Mouse (Mus musculus) limb, embryonic 15.5 days (tissue): ENCODE results near the gene Olfr180. TPM values are rescaled to one million over a fixed set of nuclear protein-coding genes. Genes with fewer than 3 reads are reported as not detected.

Source experiments
- ATAC-seq: fragments of 200-750 bp; cut with Nextera tagmentation; 2 replicates; pipeline ENCODE4 v1.8.0; 2017; ENCODE audit warnings: low read depth, moderate TSS enrichment; ENCODE audit not compliant: insufficient number of reproducible peaks, low FRiP score, low TSS enrichment
- H3K27ac ChIP-seq: fragments of 300-500 bp; sonication (generic); 2 replicates; pipeline ENCODE4 v1.5.1; 2015; ENCODE audit warnings: moderate library complexity, mild to moderate bottlenecking, inconsistent platforms
- H3K27me3 ChIP-seq: fragments of 300-500 bp; sonication (generic); 2 replicates; pipeline ENCODE4 v1.6.1; 2015; ENCODE audit warnings: inconsistent platforms
- H3K36me3 ChIP-seq: fragments of 300-500 bp; sonication (generic); 2 replicates; pipeline ENCODE4 v1.6.1; 2015; ENCODE audit warnings: inconsistent platforms
- H3K4me1 ChIP-seq: fragments of 300-500 bp; sonication (generic); 2 replicates; pipeline ENCODE4 v1.6.1; 2015; ENCODE audit warnings: inconsistent platforms
- H3K4me2 ChIP-seq: fragments of 300-500 bp; sonication (generic); 2 replicates; pipeline ENCODE4 v1.6.1; 2015; ENCODE audit warnings: mild to moderate bottlenecking, inconsistent platforms
- H3K4me3 ChIP-seq: fragments of 300-500 bp; sonication (generic); 2 replicates; pipeline ENCODE4 v1.5.1; 2015; ENCODE audit warnings: mild to moderate bottlenecking, inconsistent platforms
- H3K9ac ChIP-seq: fragments of 300-500 bp; sonication (generic); 2 replicates; pipeline ENCODE4 v1.6.1; 2015; ENCODE audit warnings: inconsistent platforms
- H3K9me3 ChIP-seq: fragments of 300-500 bp; sonication (generic); 2 replicates; pipeline ENCODE4 v1.6.1; 2016; ENCODE audit warnings: inconsistent platforms
- WGBS: fragments of 180-500 bp; shearing (Covaris S2); methylation state at CpG from one replicate; pipeline ENCODE4 v1.1.7; 2015; 5-methylcytosine and 5-hydroxymethylcytosine counted together
- polyA plus RNA-seq: library from polyadenylated mRNA; unstranded; fragments of >200 nt; fragmentation: Nextera tagmentation; extraction: Ambion mirVana; gene quantifications from 2 replicates; pipeline ENCODE4 v1.2.1, GENCODE M21; 2015

Gene Olfr180
- polyA plus RNA-seq: not detected in 2 replicates

DNA sequence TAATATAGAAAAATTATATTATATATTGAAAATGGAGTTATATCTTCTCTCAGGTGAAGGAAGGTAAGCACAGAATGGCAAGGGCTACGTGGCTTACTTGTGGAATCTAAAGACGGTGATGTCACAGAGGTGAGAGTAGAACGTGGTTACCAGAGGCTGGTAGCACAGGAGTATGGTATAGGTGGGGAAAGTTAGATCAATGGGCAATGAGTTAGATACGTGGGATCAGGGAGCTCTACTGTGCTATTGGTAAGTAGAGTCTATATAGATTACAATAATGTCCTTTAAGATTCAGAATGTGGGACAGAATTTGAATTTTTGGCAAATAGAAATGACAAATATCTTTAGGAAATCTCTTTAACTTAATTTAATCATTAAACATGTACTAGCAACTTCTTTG is at the start of gene Olfr180:
Gene Olfr180 (minus strand): TSS at position 101 of the 400 bp plus-strand sequence.
- Histone ChIP-seq H3K36me3 (no peaks in the 10 kb centered on the region), H3K4me3 (no peak within 1 kb of the TSS), H3K27me3 (no peaks in the 10 kb centered on the region), H3K9ac (no peak within 1 kb of the TSS), H3K4me1 (no peaks in the 10 kb centered on the region), H3K9me3 (no peaks in the 10 kb centered on the region), H3K4me2 (no peak within 1 kb of the TSS), H3K27ac (no peak within 1 kb of the TSS)
- 82% methylated on average over 4 of the region's 4 CpGs for WGBS
- no peak for ATAC-seq

DNA sequence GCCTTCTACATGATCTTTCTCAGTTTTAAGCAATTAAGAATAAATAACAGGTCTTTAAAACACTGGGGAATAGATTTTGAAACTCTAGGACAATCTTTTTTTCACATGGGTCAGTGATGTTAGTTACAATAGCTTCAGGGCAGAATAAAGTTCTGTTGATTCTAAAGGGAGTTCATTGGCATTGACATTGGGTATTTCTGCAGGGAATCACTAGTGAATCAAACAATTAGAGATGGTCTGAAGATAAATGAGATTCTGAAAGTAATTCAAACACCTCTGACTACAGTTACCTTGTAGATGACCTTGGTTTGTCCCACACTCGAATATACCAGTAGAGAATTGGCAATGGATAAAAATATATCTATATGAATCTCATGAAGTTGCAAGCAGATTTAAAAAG is 537 bp downstream of the Olfr180 start, which contains the start of gene Olfr181:
Gene Olfr181 (minus strand): TSS at position 101 of the 400 bp plus-strand sequence.
- ATAC-seq: no peak
- Histone ChIP-seq H3K4me2 (no peak within 1 kb of the TSS), H3K9me3 (no peaks in the 10 kb centered on the region), H3K4me3 (no peak within 1 kb of the TSS), H3K4me1 (no peaks in the 10 kb centered on the region), H3K27ac (no peak within 1 kb of the TSS), H3K36me3 (no peaks in the 10 kb centered on the region), H3K27me3 (no peaks in the 10 kb centered on the region), H3K9ac (no peak within 1 kb of the TSS)
- WGBS: 68% methylated on average over 1 of the region's 1 CpGs

DNA sequence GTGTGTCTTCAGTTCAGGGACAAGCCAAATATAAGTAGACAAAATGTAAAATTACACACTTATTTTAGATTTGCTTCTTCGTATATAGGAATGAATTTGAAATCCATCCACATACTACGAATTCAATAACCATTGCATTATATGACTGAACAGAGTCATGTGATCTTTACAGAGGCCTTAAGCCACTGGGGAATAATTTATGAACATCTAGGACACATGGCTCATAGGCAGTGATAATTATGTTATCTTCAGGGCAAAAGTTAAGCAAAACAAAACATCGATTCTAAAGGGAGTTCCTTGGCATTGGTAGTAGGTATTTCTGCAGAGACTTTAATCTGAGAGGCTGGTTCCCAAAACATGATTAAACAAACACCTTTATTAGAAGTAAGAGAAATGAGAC is 37.2 kb downstream of the Olfr180 start, which contains the start of gene Olfr178:
Gene Olfr178 (minus strand): TSS at position 101 of the 400 bp plus-strand sequence.
- H3K4me2 ChIP-seq: no peak within 1 kb of the TSS
- WGBS: 89% methylated on average over 3 of the region's 3 CpGs

DNA sequence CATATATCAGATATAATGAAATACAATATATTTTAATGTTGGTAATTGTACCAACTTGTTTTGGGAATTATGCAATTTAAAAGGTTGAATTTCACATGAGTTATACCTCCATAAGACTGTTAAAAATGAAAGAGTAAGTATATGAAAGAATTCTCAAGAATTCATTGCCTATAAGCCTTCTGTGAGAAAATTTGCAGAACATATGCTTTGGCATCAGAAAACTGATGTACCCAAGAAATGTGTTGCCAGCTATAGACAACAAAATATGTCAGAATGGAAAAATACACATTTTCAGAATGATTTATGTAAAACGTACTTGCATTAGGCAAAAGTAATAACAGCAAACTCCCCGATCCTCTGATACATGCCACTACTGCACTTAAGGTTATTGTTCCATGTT is 44.8 kb downstream of the Olfr180 start:
- H3K9me3 ChIP-seq: no peaks in the 10 kb centered on the region
- H3K27ac ChIP-seq: no peak overlapping the region
- 90% methylated on average over 2 of the region's 2 CpGs for WGBS
- no peak overlapping the region for H3K9ac ChIP-seq
- H3K4me3 ChIP-seq: no peak overlapping the region
- no peak overlapping the region for H3K4me2 ChIP-seq
- ATAC-seq: no peak
- no peaks in the 10 kb centered on the region for H3K36me3 ChIP-seq
- H3K27me3 ChIP-seq: no peaks in the 10 kb centered on the region
- no peaks in the 10 kb centered on the region for H3K4me1 ChIP-seq

More for the DNA sequence above, 37.2 kb downstream of the Olfr180 start, which contains the start of gene Olfr178:
- no peak within 1 kb of the TSS for H3K4me3 ChIP-seq
- H3K9ac ChIP-seq: no peak within 1 kb of the TSS
- no peaks in the 10 kb centered on the region for H3K9me3 ChIP-seq
- ATAC-seq: no peak
- no peak within 1 kb of the TSS for H3K27ac ChIP-seq
- H3K36me3 ChIP-seq: no peaks in the 10 kb centered on the region
- H3K4me1 ChIP-seq: no peaks in the 10 kb centered on the region
- H3K27me3 ChIP-seq: no peaks in the 10 kb centered on the region

DNA sequence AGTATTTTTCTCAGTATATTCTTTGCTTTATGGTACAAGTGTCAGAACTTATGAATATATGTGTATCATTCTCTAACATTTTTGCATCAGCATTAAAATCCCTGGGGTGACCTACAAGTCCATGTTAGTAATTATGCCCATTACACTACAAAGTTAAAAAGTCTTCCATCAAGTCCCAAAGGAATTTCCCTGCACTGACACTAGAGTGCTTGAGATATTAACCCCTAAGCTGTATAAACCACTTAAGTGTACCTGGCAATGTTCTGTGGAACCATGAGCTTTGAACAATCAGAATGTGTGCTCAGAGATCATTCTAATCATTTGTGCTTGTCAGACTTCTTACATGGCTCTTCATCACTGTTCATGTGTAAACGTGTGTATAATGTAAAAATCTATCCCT is 54.5 kb downstream of the Olfr180 start, which contains the start of gene Olfr177:
Gene Olfr177 (minus strand): TSS at position 101 of the 400 bp plus-strand sequence.
- no peak for ATAC-seq
- no peak within 1 kb of the TSS for H3K4me3 ChIP-seq
- no peaks in the 10 kb centered on the region for H3K4me1 ChIP-seq
- no peaks in the 10 kb centered on the region for H3K9me3 ChIP-seq
- H3K27ac ChIP-seq: no peak within 1 kb of the TSS
- H3K4me2 ChIP-seq: no peak within 1 kb of the TSS
- no peak within 1 kb of the TSS for H3K9ac ChIP-seq
- no peaks in the 10 kb centered on the region for H3K27me3 ChIP-seq
- no peaks in the 10 kb centered on the region for H3K36me3 ChIP-seq
- 51% methylated on average over 1 of the region's 1 CpGs for WGBS

Other genes starting within 250 kb of the Olfr180 start
- gene Gpr15, start 210.3 kb downstream of the Olfr180 start, polyA plus RNA-seq: not detected in 2 replicates
- gene Cldnd1, start 201.5 kb downstream of the Olfr180 start, polyA plus RNA-seq: 138 and 147 TPM in 2 replicates
- gene Olfr172, start 166.2 kb downstream of the Olfr180 start, polyA plus RNA-seq: not detected in 2 replicates
- not detected in 2 replicates for gene Olfr173, start 129.1 kb downstream of the Olfr180 start, polyA plus RNA-seq
- gene Olfr175-ps1, start 102.6 kb downstream of the Olfr180 start, polyA plus RNA-seq: not detected in 2 replicates
- not detected in 2 replicates for gene Olfr177, start 54.6 kb downstream of the Olfr180 start, polyA plus RNA-seq
- not detected in 2 replicates for gene Olfr178, start 37.3 kb downstream of the Olfr180 start, polyA plus RNA-seq
- gene Olfr181, start 637 bp downstream of the Olfr180 start, polyA plus RNA-seq: not detected in 2 replicates
- not detected in 2 replicates for gene Olfr183, start 66.0 kb upstream of the Olfr180 start, polyA plus RNA-seq
- not detected in 2 replicates for gene Olfr186, start 100.9 kb upstream of the Olfr180 start, polyA plus RNA-seq
- not detected in 2 replicates for gene Olfr187, start 110.4 kb upstream of the Olfr180 start, polyA plus RNA-seq
- not detected in 2 replicates for gene Olfr190, start 148.6 kb upstream of the Olfr180 start, polyA plus RNA-seq
- not detected in 2 replicates for gene Olfr191, start 160.4 kb upstream of the Olfr180 start, polyA plus RNA-seq
- gene Olfr193, start 182.5 kb upstream of the Olfr180 start, polyA plus RNA-seq: not detected in 2 replicates
- not detected in 2 replicates for gene Olfr194, start 191.7 kb upstream of the Olfr180 start, polyA plus RNA-seq
- not detected in 2 replicates for gene Olfr195, start 217.7 kb upstream of the Olfr180 start, polyA plus RNA-seq
- not detected in 2 replicates for gene Olfr196, start 241.1 kb upstream of the Olfr180 start, polyA plus RNA-seq